In the genomic region with DNA sequence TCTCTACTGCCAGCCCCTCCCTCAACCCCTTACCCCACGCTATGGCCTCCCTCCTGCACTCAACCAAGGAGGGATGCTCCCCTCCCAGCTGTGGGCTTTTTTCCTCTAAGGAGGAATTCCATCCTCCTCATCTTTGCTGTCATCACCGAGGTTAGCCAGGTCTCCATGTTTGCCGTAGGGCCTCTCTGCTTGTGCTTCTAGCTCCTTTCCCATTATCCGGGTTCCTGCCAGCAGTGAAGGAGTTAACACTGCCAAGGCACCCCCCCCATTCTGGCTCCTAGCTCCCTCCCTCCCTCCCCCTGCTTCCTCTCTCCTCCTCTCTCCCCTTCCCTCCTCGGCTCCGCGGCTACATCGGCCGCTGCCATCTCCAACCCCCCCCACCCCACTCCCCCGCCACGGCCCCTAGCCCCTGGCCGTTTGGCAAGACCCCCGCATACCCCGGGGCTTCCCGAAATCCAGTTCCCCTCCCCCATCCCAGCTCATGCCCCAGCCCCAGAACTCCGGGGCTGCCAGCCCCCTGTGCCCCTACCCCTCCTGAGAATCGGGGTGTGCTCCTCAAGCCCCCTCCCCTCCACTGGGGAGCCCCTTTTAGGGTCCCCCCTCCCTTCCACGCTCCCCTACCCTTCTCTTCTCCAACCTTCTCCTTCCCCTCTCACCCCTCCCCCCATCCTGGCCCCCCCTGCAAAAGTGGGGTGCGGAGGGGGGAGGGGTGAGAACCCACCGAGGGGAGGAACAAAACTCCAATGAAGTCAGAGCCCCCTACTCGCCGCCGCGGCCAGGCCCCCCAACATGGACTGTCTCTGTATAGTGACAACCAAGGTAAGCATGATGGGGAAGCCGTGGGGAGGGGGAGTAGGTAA, we compare ENCODE assay signal across 8 mouse cellular contexts. TPM values are rescaled to one million over a fixed set of nuclear protein-coding genes. Genes with fewer than 3 reads are reported as not detected.
DNase-seq lines count a peak whose midpoint lies in the region; ATAC-seq and TF ChIP-seq lines count a peak whose summit lies in the region.

No protein-coding gene starts in this region.

- no peak for ATAC-seq in heart, postnatal 0 days (ENCODE audit: insufficient read depth, low read depth)
- ATAC-seq in stomach, postnatal 0 days (ENCODE audit: low FRiP score, low TSS enrichment): no peak
- ATAC-seq in activated CD4-positive, CD25-positive, alpha-beta regulatory T cell, adult 4 months: no peak

- 3% methylated on average over 25 of the region's 25 CpGs for WGBS in heart, postnatal 0 days
- WGBS in stomach, postnatal 0 days: 2% methylated on average over 24 of the region's 25 CpGs

- H3K36me3 ChIP-seq in ES-Bruce4 (ENCODE audit: control insufficient read depth, insufficient read depth, low read length, poor library complexity, severe bottlenecking): no peaks in the 10 kb centered on the region
- peaks cover 8% of the 10 kb centered on the region for H3K36me3 ChIP-seq in heart, postnatal 0 days (replicated peaks; ENCODE audit: control insufficient read depth, insufficient read depth, low read length)
- H3K36me3 ChIP-seq in stomach, postnatal 0 days (ENCODE audit: control insufficient read depth, insufficient read depth, low read length): peaks cover 6% of the 10 kb centered on the region; the same call in 1 of the 2 replicates

- no peak for TF ChIP-seq POLR2A in ES-Bruce4 (IDR thresholded peaks at IDR 0.05; ENCODE audit: insufficient read depth, low read length)

- intact Hi-C loops in left cerebral cortex, postnatal 10 days (cut with DNase I): no loop called here

- TF ChIP-seq CTCF in ES-Bruce4 (IDR thresholded peaks at IDR 0.05; ENCODE audit: low read depth, low read length): no peak
- no peak for TF ChIP-seq CTCF in heart, postnatal 0 days (IDR thresholded peaks at IDR 0.05; ENCODE audit: low read depth)
- TF ChIP-seq CTCF in stomach, postnatal 0 days (IDR thresholded peaks at IDR 0.05; ENCODE audit: low read depth): no peak

- H3K9ac ChIP-seq in ES-Bruce4 (ENCODE audit: low read depth, poor library complexity, severe bottlenecking): peak overlapping the region; percentile 86
- peak overlapping the region; percentile 56 for H3K9ac ChIP-seq in heart, postnatal 0 days (replicated peaks; ENCODE audit: low read depth, low read length)
- H3K9ac ChIP-seq in stomach, postnatal 0 days (ENCODE audit: low read length): peak overlapping the region; percentile 79

- DNase-seq in 3T3-L1 (ENCODE audit: low read depth, low spot score): peak; percentile 75
- peak; percentile 92 for DNase-seq in embryo, embryonic 10.5 days (ENCODE audit: low spot score)
- DNase-seq in heart, postnatal 0 days (ENCODE audit: low spot score): peak; percentile 39
- peak; percentile 81 to 85 for DNase-seq in left cerebral cortex, postnatal 10 days (ENCODE audit: extremely low spot score in 1 of 2, low spot score in 2 of 2)
- DNase-seq in mesoderm, embryonic 11.5 days (ENCODE audit: low read depth, low spot score): peak; percentile 89
- peak; percentile 58 for DNase-seq in stomach, postnatal 0 days (ENCODE audit: low spot score)

- no peaks in the 10 kb centered on the region for H3K4me1 ChIP-seq in ES-Bruce4 (ENCODE audit: control insufficient read depth, insufficient read depth, low read length)
- H3K4me1 ChIP-seq in heart, postnatal 0 days (ENCODE audit: control insufficient read depth, insufficient read depth): peaks cover 32% of the 10 kb centered on the region
- H3K4me1 ChIP-seq in stomach, postnatal 0 days (replicated peaks; ENCODE audit: control insufficient read depth, insufficient read depth): peaks cover 6% of the 10 kb centered on the region; the same call in 1 of the 2 replicates

- peak overlapping the region; percentile 37 for H3K4me3 ChIP-seq in ES-Bruce4 (ENCODE audit: low read depth, low read length)
- H3K4me3 ChIP-seq in heart, postnatal 0 days (ENCODE audit: low read depth, low read length): peak overlapping the region; percentile 56
- peak overlapping the region; percentile 58 for H3K4me3 ChIP-seq in stomach, postnatal 0 days (ENCODE audit: low read depth, low read length)

- peak overlapping the region; percentile 71 for H3K4me2 ChIP-seq in heart, postnatal 0 days (ENCODE audit: low read depth, low read length)
- peak overlapping the region; percentile 86 for H3K4me2 ChIP-seq in stomach, postnatal 0 days (replicated peaks; ENCODE audit: low read depth)

- no peaks in the 10 kb centered on the region for H3K9me3 ChIP-seq in ES-Bruce4 (replicated peaks; ENCODE audit: control insufficient read depth, insufficient read depth, low read length, poor library complexity, severe bottlenecking)
- H3K9me3 ChIP-seq in heart, postnatal 0 days (replicated peaks; ENCODE audit: control insufficient read depth, low read length): no peaks in the 10 kb centered on the region
- H3K9me3 ChIP-seq in stomach, postnatal 0 days (ENCODE audit: control insufficient read depth, low read length): no peaks in the 10 kb centered on the region

- TF ChIP-seq EP300 in ES-Bruce4 (IDR thresholded peaks at IDR 0.05; ENCODE audit: insufficient read depth, low read depth, low read length): no peak
- TF ChIP-seq EP300 in heart, postnatal 0 days (IDR thresholded peaks at IDR 0.05; ENCODE audit: low read depth): no peak
- no peak for TF ChIP-seq EP300 in stomach, postnatal 0 days (optimal IDR thresholded peaks at IDR 0.05)

- H3K27ac ChIP-seq in ES-Bruce4 (ENCODE audit: insufficient read depth, low read length): no peak overlapping the region
- peak overlapping the region; percentile 74 for H3K27ac ChIP-seq in heart, postnatal 0 days (ENCODE audit: low read depth)
- peak overlapping the region; percentile 74 for H3K27ac ChIP-seq in stomach, postnatal 0 days (replicated peaks)

- H3K27me3 ChIP-seq in ES-Bruce4 (ENCODE audit: control insufficient read depth, insufficient read depth, low read length, poor library complexity, severe bottlenecking): no peaks in the 10 kb centered on the region
- no peaks in the 10 kb centered on the region for H3K27me3 ChIP-seq in heart, postnatal 0 days (ENCODE audit: control insufficient read depth, insufficient read depth, low read length)
- H3K27me3 ChIP-seq in stomach, postnatal 0 days (ENCODE audit: control insufficient read depth, insufficient read depth, low read length): no peaks in the 10 kb centered on the region

RNA-seq across cellular contexts. Expression of a gene that starts 1.6 kb away (rescaled TPM):
- polyA plus RNA-seq in ES-Bruce4 (2011; ENCODE audit: insufficient read depth, insufficient read length, low read depth, missing spikeins): 17.1 and 25.7 TPM in 2 replicates
- 3.4 and 10.3 TPM in 2 replicates for total RNA-seq in heart, postnatal 0 days (2014; rRNA removed; ENCODE audit: low replicate concordance)
- 2.2 TPM in 2 replicates for polyA plus RNA-seq in heart, postnatal 0 days (2015; fragmentation: Nextera tagmentation; extraction: Ambion mirVana)
- total RNA-seq in left cerebral cortex, postnatal 10 days (2021): 100 to 1,000 TPM; 871 to 875 TPM
- 2.6 and 3.9 TPM in 2 replicates for polyA plus RNA-seq in stomach, postnatal 0 days (2015; fragmentation: Nextera tagmentation; extraction: Ambion mirVana)
- polyA plus RNA-seq in activated CD4-positive, CD25-positive, alpha-beta regulatory T cell, adult 4 months (2017; shearing (Covaris generic)): 10 to 100 TPM in 1 of 2 experiments, 1 to 10 TPM in 1; 9.7 to 11.6 TPM

RNA-seq across cellular contexts. Expression of a gene that starts 3.1 kb away (rescaled TPM):
- 17.1 and 19.8 TPM in 2 replicates for polyA plus RNA-seq in ES-Bruce4 (2011; ENCODE audit: insufficient read depth, insufficient read length, low read depth, missing spikeins)
- total RNA-seq in heart, postnatal 0 days (2014; rRNA removed; ENCODE audit: low replicate concordance): 378 and 469 TPM in 2 replicates
- 815 and 873 TPM in 2 replicates for polyA plus RNA-seq in heart, postnatal 0 days (2015; fragmentation: Nextera tagmentation; extraction: Ambion mirVana)
- total RNA-seq in left cerebral cortex, postnatal 10 days (2021): 10 to 100 TPM; 44.8 to 48.0 TPM
- 136 and 143 TPM in 2 replicates for polyA plus RNA-seq in stomach, postnatal 0 days (2015; fragmentation: Nextera tagmentation; extraction: Ambion mirVana)
- 100 to 1,000 TPM; 107 to 139 TPM for polyA plus RNA-seq in activated CD4-positive, CD25-positive, alpha-beta regulatory T cell, adult 4 months (2017; shearing (Covaris generic))

RNA-seq across cellular contexts. Expression of a gene that starts 18.0 kb away (rescaled TPM):
- polyA plus RNA-seq in ES-Bruce4 (2011; ENCODE audit: insufficient read depth, insufficient read length, low read depth, missing spikeins): 60.1 and 63.3 TPM in 2 replicates
- total RNA-seq in heart, postnatal 0 days (2014; rRNA removed; ENCODE audit: low replicate concordance): 10.8 TPM in 2 replicates
- polyA plus RNA-seq in heart, postnatal 0 days (2015; fragmentation: Nextera tagmentation; extraction: Ambion mirVana): 6.5 and 7.5 TPM in 2 replicates
- 10 to 100 TPM; 27.5 to 30.3 TPM for total RNA-seq in left cerebral cortex, postnatal 10 days (2021)
- polyA plus RNA-seq in stomach, postnatal 0 days (2015; fragmentation: Nextera tagmentation; extraction: Ambion mirVana): 9.8 and 11.1 TPM in 2 replicates
- 1 to 10 TPM; 2.7 to 3.9 TPM for polyA plus RNA-seq in activated CD4-positive, CD25-positive, alpha-beta regulatory T cell, adult 4 months (2017; shearing (Covaris generic))

RNA-seq across cellular contexts. Expression of a gene that starts 22.8 kb away (rescaled TPM):
- 75.6 and 83.0 TPM in 2 replicates for polyA plus RNA-seq in ES-Bruce4 (2011; ENCODE audit: insufficient read depth, insufficient read length, low read depth, missing spikeins)
- 27.4 and 54.8 TPM in 2 replicates for total RNA-seq in heart, postnatal 0 days (2014; rRNA removed; ENCODE audit: low replicate concordance)
- polyA plus RNA-seq in heart, postnatal 0 days (2015; fragmentation: Nextera tagmentation; extraction: Ambion mirVana): 30.3 and 34.2 TPM in 2 replicates
- total RNA-seq in left cerebral cortex, postnatal 10 days (2021): 10 to 100 TPM; 35.2 to 38.6 TPM
- polyA plus RNA-seq in stomach, postnatal 0 days (2015; fragmentation: Nextera tagmentation; extraction: Ambion mirVana): 34.4 and 38.5 TPM in 2 replicates
- polyA plus RNA-seq in activated CD4-positive, CD25-positive, alpha-beta regulatory T cell, adult 4 months (2017; shearing (Covaris generic)): 10 to 100 TPM; 32.1 to 44.9 TPM

RNA-seq across cellular contexts. Expression of a gene that starts 27.4 kb away (rescaled TPM):
- 141 and 144 TPM in 2 replicates for polyA plus RNA-seq in ES-Bruce4 (2011; ENCODE audit: insufficient read depth, insufficient read length, low read depth, missing spikeins)
- 208 and 305 TPM in 2 replicates for total RNA-seq in heart, postnatal 0 days (2014; rRNA removed; ENCODE audit: low replicate concordance)
- 472 and 510 TPM in 2 replicates for polyA plus RNA-seq in heart, postnatal 0 days (2015; fragmentation: Nextera tagmentation; extraction: Ambion mirVana)
- total RNA-seq in left cerebral cortex, postnatal 10 days (2021): 100 to 1,000 TPM; 252 to 266 TPM
- 536 and 544 TPM in 2 replicates for polyA plus RNA-seq in stomach, postnatal 0 days (2015; fragmentation: Nextera tagmentation; extraction: Ambion mirVana)
- polyA plus RNA-seq in activated CD4-positive, CD25-positive, alpha-beta regulatory T cell, adult 4 months (2017; shearing (Covaris generic)): 100 to 1,000 TPM; 343 to 373 TPM

Comparison
In these comparisons a context has a peak if more than half of its experiments do, and no peak if none do; other contexts are left out.
1. DNase-seq: peak in every context shown above with its lines; median percentile 92 in embryo, embryonic 10.5 days; 89 in mesoderm, embryonic 11.5 days; 83 in left cerebral cortex, postnatal 10 days; 75 in 3T3-L1; 58 in stomach, postnatal 0 days; 39 in heart, postnatal 0 days.